Mouse (Mus musculus): ENCODE measurements at regions not wholly inside any gene's neighbourhood (a gene's known extent, or its start where the extent isn't known, plus 50 kb on each side); places are given as distances from the start of the nearest gene placed in this dataset.

DNA sequence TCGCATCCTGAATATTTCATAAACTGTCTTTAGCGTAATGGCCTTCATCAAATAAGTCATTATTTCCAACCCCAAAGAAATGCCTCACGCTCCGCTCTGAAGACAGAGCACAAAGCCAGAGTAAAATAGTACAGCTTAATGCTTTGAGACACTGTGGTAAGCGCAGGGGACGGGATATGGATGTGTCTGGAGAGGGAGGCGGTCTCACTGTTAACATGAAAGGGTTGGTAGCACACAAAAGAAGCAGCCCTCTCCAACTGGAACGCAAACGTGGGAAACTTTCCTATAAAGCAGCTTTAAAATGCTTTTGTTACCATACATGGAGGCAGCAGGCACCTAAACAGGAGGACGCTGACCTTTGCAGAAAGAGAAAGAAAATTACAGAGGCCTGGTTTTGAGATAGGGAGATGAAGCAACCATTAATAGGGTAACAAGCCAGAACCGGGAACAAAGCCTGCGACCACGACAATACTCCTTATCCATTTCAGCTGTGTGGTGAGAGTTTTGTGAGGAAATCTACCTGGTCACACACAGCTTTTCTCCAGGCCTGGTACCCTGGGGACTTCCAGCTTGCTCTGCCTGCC is 284.8 kb upstream of the Map3k7 start:
- WGBS (ENCODE audit: insufficient replicate concordance) = 66% methylated on average over 13 of the region's 13 CpGs
- TF ChIP-seq EP300 (IDR thresholded peaks at IDR 0.05; ENCODE audit: low read depth) (no peak), CTCF (IDR thresholded peaks at IDR 0.05; ENCODE audit: low read depth) (no peak)
- no peak for ATAC-seq (ENCODE audit: insufficient read depth)

DNA sequence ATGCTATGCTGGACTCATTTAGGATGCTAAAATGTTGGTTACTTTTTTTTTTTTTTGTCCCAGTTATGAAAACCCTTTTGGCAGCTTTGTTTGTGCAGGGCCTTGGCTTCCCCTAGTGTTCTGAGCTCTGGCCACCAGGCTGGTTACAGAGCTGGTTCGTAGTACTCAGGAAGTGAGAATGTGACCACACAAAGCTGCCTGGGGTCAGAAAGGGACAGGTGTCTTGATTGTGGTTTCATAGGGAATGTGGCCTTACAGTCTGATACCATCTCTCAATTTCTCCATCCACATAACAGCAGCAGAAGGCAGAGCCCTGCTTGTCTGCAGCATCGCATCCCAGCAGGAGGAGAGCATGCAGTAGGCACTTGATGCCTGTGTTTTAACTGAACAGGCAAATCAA is 282.9 kb upstream of the Map3k7 start:
- H3K9ac ChIP-seq (replicated peaks) = no peak overlapping the region
- no peak overlapping the region for H3K4me3 ChIP-seq (ENCODE audit: insufficient read depth in 1 of 2, low read depth in 2 of 2, low read length in 2 of 2)
- H3K4me2 ChIP-seq (ENCODE audit: low read depth) = no peak overlapping the region
- H3K27ac ChIP-seq = no peak overlapping the region
- H3K4me1 ChIP-seq (replicated peaks; ENCODE audit: control insufficient read depth in 2 of 2, insufficient read depth in 2 of 2, low read length in 1 of 2) = no peaks in the 10 kb centered on the region
- H3K27me3 ChIP-seq (ENCODE audit: control insufficient read depth, insufficient read depth, low read length) = no peaks in the 10 kb centered on the region
- 38% methylated on average over 2 of the region's 2 CpGs for WGBS (ENCODE audit: insufficient replicate concordance)
- H3K36me3 ChIP-seq (replicated peaks; ENCODE audit: control insufficient read depth, insufficient read depth, low read depth) = no peaks in the 10 kb centered on the region
- no peaks in the 10 kb centered on the region for H3K9me3 ChIP-seq (ENCODE audit: control insufficient read depth, low read length)
- TF ChIP-seq CTCF (IDR thresholded peaks at IDR 0.05; ENCODE audit: low read depth) (no peak), EP300 (IDR thresholded peaks at IDR 0.05; ENCODE audit: low read depth) (no peak)
- DNase-seq (ENCODE audit: low read depth in 3 of 3, low spot score in 3 of 3) (no peak), ATAC-seq (ENCODE audit: insufficient read depth) (no peak)

More for the DNA sequence above, 284.8 kb upstream of the Map3k7 start:
- Histone ChIP-seq H3K27ac (no peak overlapping the region), H3K9ac (replicated peaks) (no peak overlapping the region), H3K27me3 (ENCODE audit: control insufficient read depth, insufficient read depth, low read length) (no peaks in the 10 kb centered on the region), H3K4me2 (ENCODE audit: low read depth) (no peak overlapping the region), H3K36me3 (replicated peaks; ENCODE audit: control insufficient read depth, insufficient read depth, low read depth) (no peaks in the 10 kb centered on the region), H3K9me3 (ENCODE audit: control insufficient read depth, low read length) (no peaks in the 10 kb centered on the region), H3K4me3 (ENCODE audit: insufficient read depth in 1 of 2, low read depth in 2 of 2, low read length in 2 of 2) (no peak overlapping the region), H3K4me1 (replicated peaks; ENCODE audit: control insufficient read depth in 2 of 2, insufficient read depth in 2 of 2, low read length in 1 of 2) (no peaks in the 10 kb centered on the region)
- no peak for DNase-seq (ENCODE audit: low read depth in 3 of 3, low spot score in 3 of 3)

DNA sequence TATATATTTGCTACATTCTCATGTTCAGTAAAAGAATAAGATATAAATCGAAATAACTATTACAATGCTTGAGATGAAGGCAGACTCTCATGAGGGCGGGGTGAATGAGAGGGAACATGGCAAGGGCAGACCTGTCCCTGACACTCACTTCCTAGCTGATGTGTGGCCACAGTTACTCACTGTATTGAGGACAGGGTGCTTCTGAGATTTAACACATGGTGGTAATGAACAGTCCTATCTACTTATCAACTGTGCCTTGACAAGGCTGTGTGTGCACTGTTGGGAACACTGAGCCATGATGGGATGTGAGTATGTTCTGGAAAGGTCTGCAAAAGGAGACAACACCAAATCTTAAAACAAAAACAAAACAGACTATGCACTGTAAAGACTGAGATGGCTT is 274.8 kb upstream of the Map3k7 start:
- no peaks in the 10 kb centered on the region for H3K36me3 ChIP-seq (replicated peaks; ENCODE audit: control insufficient read depth, insufficient read depth, low read depth)
- no peak overlapping the region for H3K4me3 ChIP-seq (ENCODE audit: insufficient read depth in 1 of 2, low read depth in 2 of 2, low read length in 2 of 2)
- DNase-seq (ENCODE audit: low read depth in 3 of 3, low spot score in 3 of 3) (no peak), ATAC-seq (ENCODE audit: insufficient read depth) (no peak)
- WGBS (ENCODE audit: insufficient replicate concordance) = 58% methylated on average over 2 of the region's 2 CpGs
- no peaks in the 10 kb centered on the region for H3K4me1 ChIP-seq (replicated peaks; ENCODE audit: control insufficient read depth in 2 of 2, insufficient read depth in 2 of 2, low read length in 1 of 2)
- H3K9me3 ChIP-seq (ENCODE audit: control insufficient read depth, low read length) = no peaks in the 10 kb centered on the region
- no peak for TF ChIP-seq EP300 (IDR thresholded peaks at IDR 0.05; ENCODE audit: low read depth)
- no peak for TF ChIP-seq CTCF (IDR thresholded peaks at IDR 0.05; ENCODE audit: low read depth)
- H3K9ac ChIP-seq (replicated peaks) = no peak overlapping the region
- no peaks in the 10 kb centered on the region for H3K27me3 ChIP-seq (ENCODE audit: control insufficient read depth, insufficient read depth, low read length)
- H3K4me2 ChIP-seq (ENCODE audit: low read depth) = no peak overlapping the region
- no peak overlapping the region for H3K27ac ChIP-seq

DNA sequence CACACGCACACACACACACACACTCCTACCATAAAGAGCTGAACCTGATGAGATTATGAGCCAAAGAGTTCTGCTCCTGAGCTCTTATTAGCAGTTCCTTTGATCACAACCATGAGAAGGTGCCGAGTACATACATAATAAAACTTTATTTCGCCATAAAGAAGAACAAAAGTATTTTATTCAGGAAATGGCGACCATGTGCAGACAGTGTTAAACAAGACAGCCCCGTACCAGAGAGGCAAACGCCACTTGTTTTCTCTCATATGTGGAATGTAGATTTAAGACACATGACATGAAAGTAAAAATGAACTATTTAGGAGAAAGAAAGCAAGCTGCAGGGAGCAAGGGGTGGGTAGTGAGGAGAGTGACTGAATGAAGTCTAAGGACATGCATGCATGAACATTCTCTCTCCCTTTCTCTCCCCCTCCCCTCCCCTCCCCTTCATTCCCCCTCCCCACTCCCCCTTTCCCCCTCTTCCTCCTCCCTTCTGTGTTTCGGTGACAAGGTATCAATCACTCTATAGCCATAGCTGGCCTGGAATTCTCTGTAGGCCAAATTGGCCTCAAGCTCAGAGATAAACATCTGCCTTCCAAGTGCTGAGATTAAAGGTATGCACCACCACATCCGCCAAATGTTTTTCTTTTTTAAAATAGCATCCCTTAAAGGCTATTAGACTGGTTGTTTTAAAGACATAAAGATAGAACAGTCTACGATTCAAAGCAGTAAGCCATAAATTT is 266.0 kb upstream of the Map3k7 start:
- no peak for TF ChIP-seq CTCF (IDR thresholded peaks at IDR 0.05; ENCODE audit: low read depth)
- no peak overlapping the region for H3K9ac ChIP-seq (replicated peaks)

DNA sequence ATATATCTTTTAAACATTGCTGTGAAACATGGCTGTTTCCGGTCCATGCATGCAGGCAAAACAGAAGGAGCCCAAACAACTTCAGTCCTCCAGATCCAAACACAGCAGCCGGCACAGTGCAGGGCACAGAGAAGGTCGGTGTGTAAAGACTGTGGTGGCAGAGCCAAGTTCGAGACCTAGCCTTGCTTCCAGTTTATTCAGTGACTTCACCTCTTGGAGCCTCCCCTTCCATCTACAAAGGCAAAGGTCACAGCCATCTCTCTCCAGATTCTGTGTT is 265.5 kb upstream of the Map3k7 start:
- Histone ChIP-seq H3K4me3 (ENCODE audit: insufficient read depth in 1 of 2, low read depth in 2 of 2, low read length in 2 of 2) (no peak overlapping the region), H3K27ac (no peak overlapping the region), H3K9ac (replicated peaks) (no peak overlapping the region), H3K4me1 (replicated peaks; ENCODE audit: control insufficient read depth in 2 of 2, insufficient read depth in 2 of 2, low read length in 1 of 2) (no peaks in the 10 kb centered on the region), H3K27me3 (ENCODE audit: control insufficient read depth, insufficient read depth, low read length) (no peaks in the 10 kb centered on the region), H3K9me3 (ENCODE audit: control insufficient read depth, low read length) (no peaks in the 10 kb centered on the region), H3K4me2 (ENCODE audit: low read depth) (no peak overlapping the region), H3K36me3 (replicated peaks; ENCODE audit: control insufficient read depth, insufficient read depth, low read depth) (no peaks in the 10 kb centered on the region)
- no peak for ATAC-seq (ENCODE audit: insufficient read depth)
- TF ChIP-seq CTCF (IDR thresholded peaks at IDR 0.05; ENCODE audit: low read depth) = no peak
- TF ChIP-seq EP300 (IDR thresholded peaks at IDR 0.05; ENCODE audit: low read depth) = no peak
- no peak for DNase-seq (ENCODE audit: low read depth in 3 of 3, low spot score in 3 of 3)
- WGBS (ENCODE audit: insufficient replicate concordance) = 56% methylated on average over 4 of the region's 4 CpGs

More for the DNA sequence above, 266.0 kb upstream of the Map3k7 start:
- no peak for DNase-seq (ENCODE audit: low read depth in 3 of 3, low spot score in 3 of 3)
- Histone ChIP-seq H3K4me2 (ENCODE audit: low read depth) (no peak overlapping the region), H3K36me3 (replicated peaks; ENCODE audit: control insufficient read depth, insufficient read depth, low read depth) (no peaks in the 10 kb centered on the region), H3K9me3 (ENCODE audit: control insufficient read depth, low read length) (no peaks in the 10 kb centered on the region), H3K27ac (no peak overlapping the region), H3K27me3 (ENCODE audit: control insufficient read depth, insufficient read depth, low read length) (no peaks in the 10 kb centered on the region), H3K4me1 (replicated peaks; ENCODE audit: control insufficient read depth in 2 of 2, insufficient read depth in 2 of 2, low read length in 1 of 2) (no peaks in the 10 kb centered on the region), H3K4me3 (ENCODE audit: insufficient read depth in 1 of 2, low read depth in 2 of 2, low read length in 2 of 2) (no peak overlapping the region)
- ATAC-seq (ENCODE audit: insufficient read depth) = no peak
- WGBS (ENCODE audit: insufficient replicate concordance) = 47% methylated on average over 9 of the region's 9 CpGs
